Mouse (Mus musculus) CH12.LX (cell line): Measurements from ENCODE around the gene Itpk1. TPM values are rescaled to one million over a fixed set of nuclear protein-coding genes. Genes with fewer than 3 reads are reported as not detected.

ENCODE experiments used
- DNase-seq: peaks from one replicate; pipeline ENCODE4 v3.0.0-alpha.2; 2013; ENCODE audit errors: extremely low read depth
- H3K27ac ChIP-seq: 2 replicates; pipeline ENCODE4 v1.5.1; 2012; ENCODE audit warnings: low read depth, mild to moderate bottlenecking, control low read depth, moderate library complexity; ENCODE audit not compliant: insufficient read depth
- H3K27me3 ChIP-seq: replicated peaks from 2 replicates; pipeline ENCODE3; 2012; ENCODE audit warnings: inconsistent platforms
- H3K36me3 ChIP-seq, 2 experiments: replicated peaks in 1 of 2; 2 replicates each; pipeline versions ENCODE3 to v1.6.1; 2012; ENCODE audit warnings: inconsistent platforms in 1 of 2, low read length in 1 of 2, mild to moderate bottlenecking in 1 of 2, mixed read lengths in 1 of 2, moderate library complexity in 1 of 2; ENCODE audit not compliant: control insufficient read depth in 1 of 2, insufficient read depth in 1 of 2
- H3K4me1 ChIP-seq, 2 experiments: 2 replicates each; pipeline ENCODE4 v1.6.1; 2012; ENCODE audit warnings: inconsistent platforms in 1 of 2, moderate library complexity in 1 of 2; ENCODE audit not compliant: insufficient read depth in 2 of 2, control insufficient read depth in 1 of 2
- H3K4me2 ChIP-seq: 2 replicates; pipeline ENCODE4 v1.6.1; 2012; ENCODE audit warnings: low read depth, mild to moderate bottlenecking, control low read depth; ENCODE audit not compliant: poor library complexity, insufficient read depth, severe bottlenecking
- H3K4me3 ChIP-seq, 3 experiments: fragments of 150-350 bp in 1 of 3; sonication (generic) in 1 of 3; replicated peaks in 1 of 3; 2 replicates each; pipeline versions ENCODE3 to v1.5.1; 2011 to 2012; ENCODE audit warnings: low read depth in 2 of 3, low read length in 2 of 3, mild to moderate bottlenecking in 2 of 3, moderate library complexity in 2 of 3, control low read depth in 1 of 3, improper control_type of control experiment in 1 of 3, inconsistent platforms in 1 of 3, mixed read lengths in 1 of 3; ENCODE audit not compliant: poor library complexity in 1 of 3
- H3K79me2 ChIP-seq: replicated peaks from 2 replicates; pipeline ENCODE4 v1.6.1; 2012; ENCODE audit warnings: mild to moderate bottlenecking, moderate library complexity; ENCODE audit not compliant: control insufficient read depth, poor library complexity, insufficient read depth, severe bottlenecking; ENCODE audit errors: extremely low read depth
- H3K9ac ChIP-seq: 2 replicates; pipeline ENCODE4 v1.6.1; 2012; ENCODE audit warnings: low read depth, mild to moderate bottlenecking, control low read depth, moderate library complexity; ENCODE audit not compliant: insufficient read depth
- H3K9me3 ChIP-seq: replicated peaks from 2 replicates; pipeline ENCODE3; 2012; ENCODE audit warnings: low read length, inconsistent platforms, mixed read lengths
- BHLHE40 ChIP-seq: IDR thresholded peaks from 2 replicates; pipeline ENCODE4 v1.6.1; 2011; ENCODE audit warnings: mild to moderate bottlenecking, low read depth, low read length, improper control_type of control experiment
- ELF1 ChIP-seq: IDR thresholded peaks from 2 replicates; pipeline ENCODE4 v1.6.1; 2014; ENCODE audit warnings: low read depth, mild to moderate bottlenecking, inconsistent platforms, low read length, improper control_type of control experiment
- EP300 ChIP-seq: IDR thresholded peaks from 2 replicates; pipeline ENCODE4 v1.6.1; 2011; ENCODE audit warnings: low read length, improper control_type of control experiment
- GABPA ChIP-seq: IDR thresholded peaks from 2 replicates; pipeline ENCODE4 v1.6.1; 2012; ENCODE audit warnings: low read depth, low read length, improper control_type of control experiment, inconsistent platforms; ENCODE audit not compliant: insufficient replicate concordance
- HCFC1 ChIP-seq: IDR thresholded peaks from 2 replicates; pipeline ENCODE4 v1.6.1; 2012; ENCODE audit warnings: low read depth, mild to moderate bottlenecking, inconsistent platforms, low read length, improper control_type of control experiment
- IRF4 ChIP-seq: IDR thresholded peaks from 2 replicates; pipeline ENCODE4 v1.6.1; 2014; ENCODE audit warnings: low read depth, mild to moderate bottlenecking, inconsistent platforms, low read length, improper control_type of control experiment
- JUND ChIP-seq: conservative IDR thresholded peaks from 2 replicates; pipeline ENCODE4 v1.6.1; 2011; ENCODE audit warnings: low read depth, low read length, improper control_type of control experiment
- KAT2A ChIP-seq: IDR thresholded peaks from 2 replicates; pipeline ENCODE4 v1.6.1; 2012; ENCODE audit warnings: low read length, improper control_type of control experiment, inconsistent platforms; ENCODE audit not compliant: insufficient replicate concordance
- MAZ ChIP-seq: IDR thresholded peaks from 2 replicates; pipeline ENCODE4 v1.6.1; 2012; ENCODE audit warnings: low read depth, mild to moderate bottlenecking, inconsistent platforms, low read length, improper control_type of control experiment, moderate library complexity
- MEF2A ChIP-seq: IDR thresholded peaks from 2 replicates; pipeline ENCODE4 v1.6.1; 2014; ENCODE audit warnings: low read depth, mild to moderate bottlenecking, inconsistent platforms, low read length, improper control_type of control experiment, borderline replicate concordance
- MXI1 ChIP-seq: IDR thresholded peaks from 2 replicates; pipeline ENCODE4 v1.6.1; 2011; ENCODE audit warnings: mild to moderate bottlenecking, low read depth, low read length, improper control_type of control experiment
- MYC ChIP-seq: IDR thresholded peaks from 2 replicates; pipeline ENCODE4 v1.6.1; 2011; ENCODE audit warnings: low read depth, mild to moderate bottlenecking, improper control_type of control experiment, low read length
- POLR2A ChIP-seq: IDR thresholded peaks from 2 replicates; pipeline ENCODE4 v1.6.1; 2011; ENCODE audit warnings: low read depth, mild to moderate bottlenecking, improper control_type of control experiment, low read length
- POLR2AphosphoS2 ChIP-seq: IDR thresholded peaks from 2 replicates; pipeline ENCODE4 v1.6.1; 2011; ENCODE audit warnings: low read depth, low read length, improper control_type of control experiment
- SMC3 ChIP-seq: IDR thresholded peaks from 2 replicates; pipeline ENCODE4 v1.6.1; 2011; ENCODE audit warnings: low read depth, low read length, improper control_type of control experiment
- TBP ChIP-seq: conservative IDR thresholded peaks from 2 replicates; pipeline ENCODE4 v1.6.1; 2011; ENCODE audit warnings: low read depth, low read length, improper control_type of control experiment
- USF1 ChIP-seq: IDR thresholded peaks from 2 replicates; pipeline ENCODE4 v1.6.1; 2014; ENCODE audit warnings: low read depth, mild to moderate bottlenecking, inconsistent platforms, low read length, improper control_type of control experiment
- ZKSCAN1 ChIP-seq: IDR thresholded peaks from 2 replicates; pipeline ENCODE4 v1.6.1; 2012; ENCODE audit warnings: low read depth, inconsistent platforms, low read length, improper control_type of control experiment, borderline replicate concordance
- ZMIZ1 ChIP-seq: IDR thresholded peaks from 2 replicates; pipeline ENCODE4 v1.6.1; 2012; ENCODE audit warnings: low read depth, mild to moderate bottlenecking, inconsistent platforms, low read length, improper control_type of control experiment
- ZNF384 ChIP-seq: IDR thresholded peaks from 2 replicates; pipeline ENCODE4 v1.6.1; 2012; ENCODE audit warnings: low read depth, low read length, improper control_type of control experiment, inconsistent platforms
- dilution Hi-C: fragments of 300-500 bp; cut with MboI; formaldehyde crosslinking; loops from 2 replicates; pipeline ENCODE4 v1.14.3; 2020; ENCODE audit warnings: low sequenced_read_pairs; ENCODE audit not compliant: extremely low pct_unique_long_range_greater_than_20kb, extremely low pct_ligation_motif_present
- in situ Hi-C: fragments of 300-500 bp; cut with MboI; formaldehyde crosslinking; loops from 3 replicates; pipeline ENCODE4 v1.14.3; 2019; ENCODE audit warnings: low sequenced_read_pairs, low pct_ligation_motif_present, low pct_unique_long_range_greater_than_20kb, mixed read lengths
- polyA plus RNA-seq: library from polyadenylated mRNA; unstranded; fragments of >175 nt; gene quantifications from 2 replicates; pipeline ENCODE4 v1.2.1, GENCODE M21; 2012; ENCODE audit warnings: low read depth; ENCODE audit not compliant: insufficient read length
- total RNA-seq, 2 experiments: library from RNA; depleted of rRNA; stranded (reverse); fragments of 300-350 nt in 1 of 2; fragments of >200 nt in 1 of 2; gene quantifications; 2 replicates each; pipeline ENCODE4 v1.2.3; 2012 to 2014

The Itpk1 gene
- total and polyA plus RNA-seq, 3 experiments = 14.0 to 25.1 (median 19.2) TPM

- TF ChIP-seq MAZ (no peak), TBP (no peak), HCFC1 (no peak), IRF4 (no peak), GABPA (no peak), MYC (no peak), KAT2A (no peak), SMC3 (no peak)
- TF ChIP-seq, all 38 proteins: peak for 0
- Histone ChIP-seq H3K27ac (no peak overlapping the region), H3K4me1 (peaks cover 2 to 53% of the 10 kb centered on the region in 2 experiments; a peak in 3 of 4 replicates), H3K4me3 (no peak overlapping the region), H3K9me3 (no peaks in the 10 kb centered on the region), H3K79me2 (no peaks in the 10 kb centered on the region), H3K27me3 (no peaks in the 10 kb centered on the region), H3K9ac (no peak overlapping the region), H3K4me2 (no peak overlapping the region), H3K36me3 (peaks cover 4 to 82% of the 10 kb centered on the region in 2 experiments)
- in situ Hi-C loops (no loop called here), dilution Hi-C loops (no loop called here)
- no peak for DNase-seq
Measured at GRCm38 (mm10) chr12:102621811-102622210, 82.9 kb downstream of the Itpk1 start.

GRCm38 (mm10) chr12:102621205-102621604, 83.5 kb downstream of the Itpk1 start:
- no peaks in the 10 kb centered on the region for H3K79me2 ChIP-seq
- no peak overlapping the region for H3K4me3 ChIP-seq
- no peak for DNase-seq
- H3K27me3 ChIP-seq = no peaks in the 10 kb centered on the region
- TF ChIP-seq JUND = no peak
- no peak for TF ChIP-seq MAZ
- no peak for TF ChIP-seq MEF2A
- TF ChIP-seq SMC3 = no peak
- TF ChIP-seq ZMIZ1 = no peak
- no peak for TF ChIP-seq BHLHE40
- TF ChIP-seq POLR2AphosphoS2 = no peak
- TF ChIP-seq MXI1 = no peak
- TF ChIP-seq EP300 = no peak
- TF ChIP-seq ZKSCAN1 = no peak
- no peak for TF ChIP-seq POLR2A
- TF ChIP-seq USF1 = no peak
- no peak for TF ChIP-seq TBP
- TF ChIP-seq ELF1 = no peak
- no peak for TF ChIP-seq ZNF384
- TF ChIP-seq, all 38 proteins: peak for 0
- Histone ChIP-seq H3K27ac (no peak overlapping the region), H3K4me2 (no peak overlapping the region), H3K9me3 (no peaks in the 10 kb centered on the region), H3K36me3 (peaks cover 4 to 82% of the 10 kb centered on the region in 2 experiments), H3K4me1 (peaks cover 0 to 47% of the 10 kb centered on the region in 2 experiments; a peak in 3 of 4 replicates), H3K9ac (no peak overlapping the region)
- in situ Hi-C loops (no loop called here), dilution Hi-C loops (no loop called here)
